Mouse (Mus musculus) myocyte (in vitro differentiated cells): ENCODE data around the gene Foxs1. TPM values are rescaled to one million over a fixed set of nuclear protein-coding genes. Genes with fewer than 3 reads are reported as not detected.

Source experiments
- H3K27me3 ChIP-seq: one replicate; pipeline ENCODE4 v1.6.1; 2011; ENCODE audit not compliant: control insufficient read depth, insufficient read depth, insufficient read length
- H3K36me3 ChIP-seq: one replicate; pipeline ENCODE4 v1.6.1; 2011; ENCODE audit not compliant: control insufficient read depth, insufficient read depth
- H3K4me2 ChIP-seq: one replicate; pipeline ENCODE4 v1.6.1; 2011; ENCODE audit warnings: low read depth, control low read depth
- H3K4me3 ChIP-seq: one replicate; pipeline ENCODE4 v1.5.1; 2011; ENCODE audit warnings: mild to moderate bottlenecking, control low read depth, moderate library complexity
- H3K79me2 ChIP-seq: one replicate; pipeline ENCODE4 v1.6.1; 2011; ENCODE audit not compliant: control insufficient read depth, insufficient read depth
- H3ac ChIP-seq: one replicate; pipeline ENCODE4 v1.6.1; 2011; ENCODE audit not compliant: control insufficient read depth, insufficient read length
- CEBPB ChIP-seq: IDR thresholded peaks from 2 replicates; pipeline ENCODE4 v1.6.1; 2011; ENCODE audit warnings: mild to moderate bottlenecking, moderate library complexity; ENCODE audit not compliant: poor library complexity, insufficient read depth, severe bottlenecking
- E2F4 ChIP-seq: IDR thresholded peaks from one replicate; pipeline ENCODE4 v1.6.1; 2011; ENCODE audit warnings: mild to moderate bottlenecking, control low read depth, moderate library complexity; ENCODE audit not compliant: insufficient read depth
- MAX ChIP-seq: IDR thresholded peaks from one replicate; pipeline ENCODE4 v1.6.1; 2011; ENCODE audit warnings: low read depth, mild to moderate bottlenecking, control low read depth
- MYOD1 ChIP-seq, 3 experiments: IDR thresholded peaks; one replicate each; pipeline ENCODE4 v1.6.1; 2011; ENCODE audit warnings: control low read depth in 2 of 3, low read depth in 2 of 3, mild to moderate bottlenecking in 2 of 3, moderate library complexity in 1 of 3; ENCODE audit not compliant: insufficient read length in 2 of 3, control insufficient read depth in 1 of 3
- MYOG ChIP-seq, 3 experiments: IDR thresholded peaks; one replicate each; pipeline ENCODE4 v1.6.1; 2011; ENCODE audit warnings: control low read depth in 2 of 3, low read depth in 2 of 3, mild to moderate bottlenecking in 2 of 3; ENCODE audit not compliant: insufficient read length in 2 of 3, control insufficient read depth in 1 of 3, insufficient read depth in 1 of 3
- POLR2A ChIP-seq: IDR thresholded peaks from one replicate; pipeline ENCODE4 v1.6.1; 2011; ENCODE audit warnings: low read depth, mild to moderate bottlenecking, control low read depth, moderate library complexity; ENCODE audit not compliant: insufficient read length
- POLR2AphosphoS2 ChIP-seq: IDR thresholded peaks from one replicate; pipeline ENCODE4 v1.6.1; 2011; ENCODE audit warnings: low read depth, control low read depth; ENCODE audit not compliant: insufficient read length
- REST ChIP-seq: IDR thresholded peaks from one replicate; pipeline ENCODE4 v1.6.1; 2011; ENCODE audit warnings: mild to moderate bottlenecking, control low read depth, moderate library complexity; ENCODE audit not compliant: insufficient read depth, insufficient read length
- SRF ChIP-seq: IDR thresholded peaks from one replicate; pipeline ENCODE4 v1.6.1; 2011; ENCODE audit warnings: low read depth; ENCODE audit not compliant: control insufficient read depth, insufficient read length
- TCF12 ChIP-seq: IDR thresholded peaks from one replicate; pipeline ENCODE4 v1.6.1; 2011; ENCODE audit warnings: mild to moderate bottlenecking, control low read depth; ENCODE audit not compliant: poor library complexity, insufficient read depth, severe bottlenecking
- TCF3 ChIP-seq: IDR thresholded peaks from one replicate; pipeline ENCODE4 v1.6.1; 2011; ENCODE audit warnings: low read depth, control low read depth; ENCODE audit not compliant: insufficient read length
- USF1 ChIP-seq: IDR thresholded peaks from one replicate; pipeline ENCODE4 v1.6.1; 2011; ENCODE audit warnings: low read depth, mild to moderate bottlenecking, control low read depth, moderate library complexity
- polyA plus RNA-seq: library from polyadenylated mRNA; unstranded; fragments of >200 nt; fragmentation: generic; extraction: Trizol; gene quantifications from one replicate; pipeline ENCODE4 v1.2.1, GENCODE M21; 2012; ENCODE audit warnings: missing spikeins

Gene Foxs1
- polyA plus RNA-seq, 1 experiment, result 31.3 TPM

DNA sequence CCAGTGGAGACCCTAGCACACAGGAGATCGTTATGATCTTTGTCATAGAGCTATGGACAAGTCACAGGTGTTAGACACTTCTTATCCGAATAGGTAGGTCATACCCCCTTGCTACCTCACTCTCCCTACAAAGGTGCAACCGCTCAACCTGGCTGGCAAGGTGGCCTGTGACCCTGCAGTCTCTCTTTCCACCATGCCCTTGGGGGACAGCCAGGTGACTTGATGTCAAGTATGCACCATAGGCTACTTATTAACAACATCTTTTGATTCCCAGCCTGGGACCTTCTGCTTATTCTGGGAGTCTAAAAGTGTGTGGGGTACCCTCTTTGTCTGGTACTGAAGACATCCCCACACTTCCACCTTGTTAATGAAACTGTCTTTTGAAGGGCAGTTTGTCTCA lies 25.1 kb upstream of the Foxs1 start:
- peaks cover 58% of the 10 kb centered on the region for H3K27me3 ChIP-seq
- no peaks in the 10 kb centered on the region for H3K36me3 ChIP-seq
- TF ChIP-seq MAX (no peak), MYOD1 (IDR thresholded peaks at IDR 0.05; ENCODE audit: control insufficient read depth in 1 of 3, insufficient read length in 2 of 3, low read depth in 2 of 3) (no peak), CEBPB (no peak), POLR2A (no peak), TCF3 (no peak), POLR2AphosphoS2 (no peak), TCF12 (no peak), REST (no peak), MYOG (IDR thresholded peaks at IDR 0.05; ENCODE audit: control insufficient read depth in 1 of 3, insufficient read depth in 1 of 3, insufficient read length in 2 of 3, low read depth in 2 of 3) (no peak), USF1 (no peak), E2F4 (no peak), SRF (no peak)

DNA sequence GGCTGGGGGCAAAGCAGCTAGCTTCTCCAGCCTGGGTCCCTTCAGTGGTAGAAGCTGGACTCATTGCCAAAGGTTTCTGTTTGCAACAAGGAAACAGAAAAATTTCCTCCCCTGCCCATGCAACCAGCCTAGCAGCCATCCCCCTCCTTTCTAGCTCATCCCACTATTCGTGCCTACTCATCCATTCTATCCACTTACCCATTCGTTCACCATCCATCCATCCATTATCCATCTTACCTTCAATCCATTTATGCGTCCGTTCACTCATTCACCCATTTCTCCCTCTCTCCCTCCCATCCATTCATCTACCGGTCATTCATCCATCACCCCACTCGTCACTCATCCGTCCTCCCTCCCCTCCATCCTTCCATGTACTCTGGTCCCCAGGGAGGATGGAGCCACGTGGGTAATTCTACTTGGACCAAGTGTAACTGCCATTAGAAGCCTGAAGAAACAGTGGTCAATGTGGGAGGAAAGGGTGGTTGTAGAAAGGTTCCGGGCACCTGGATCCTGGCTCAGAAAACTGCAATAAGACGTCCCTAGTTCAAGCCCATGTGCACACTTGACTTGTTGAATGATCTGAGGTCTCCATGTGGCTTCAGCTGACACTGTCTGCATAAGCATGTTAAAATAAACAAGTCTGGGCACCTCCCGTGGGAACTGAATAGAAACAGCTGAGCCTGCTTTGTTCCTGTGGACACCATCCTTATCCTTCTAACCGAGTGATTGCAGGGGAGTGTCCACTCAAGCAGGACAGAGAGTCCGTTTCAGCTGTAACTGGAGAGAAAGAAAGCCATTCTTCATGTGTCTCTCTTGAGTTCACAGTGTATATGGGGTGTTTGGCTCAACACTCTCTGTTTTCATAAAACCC lies 19.1 kb upstream of the Foxs1 start:
- H3K36me3 ChIP-seq, result no peaks in the 10 kb centered on the region
- H3K79me2 ChIP-seq, result no peaks in the 10 kb centered on the region
- no peak overlapping the region for H3ac ChIP-seq
- peak overlapping the region; percentile 18 for H3K4me2 ChIP-seq
- no peak overlapping the region for H3K4me3 ChIP-seq
- TF ChIP-seq E2F4, result no peak
- no peak for TF ChIP-seq POLR2A
- no peak for TF ChIP-seq MYOG (IDR thresholded peaks at IDR 0.05; ENCODE audit: control insufficient read depth in 1 of 3, insufficient read depth in 1 of 3, insufficient read length in 2 of 3, low read depth in 2 of 3)
- H3K27me3 ChIP-seq, result peaks cover 69% of the 10 kb centered on the region

More for the DNA sequence above, 25.1 kb upstream of the Foxs1 start:
- no peak overlapping the region for H3ac ChIP-seq
- H3K4me3 ChIP-seq, result no peak overlapping the region
- H3K4me2 ChIP-seq, result no peak overlapping the region
- H3K79me2 ChIP-seq, result no peaks in the 10 kb centered on the region

DNA sequence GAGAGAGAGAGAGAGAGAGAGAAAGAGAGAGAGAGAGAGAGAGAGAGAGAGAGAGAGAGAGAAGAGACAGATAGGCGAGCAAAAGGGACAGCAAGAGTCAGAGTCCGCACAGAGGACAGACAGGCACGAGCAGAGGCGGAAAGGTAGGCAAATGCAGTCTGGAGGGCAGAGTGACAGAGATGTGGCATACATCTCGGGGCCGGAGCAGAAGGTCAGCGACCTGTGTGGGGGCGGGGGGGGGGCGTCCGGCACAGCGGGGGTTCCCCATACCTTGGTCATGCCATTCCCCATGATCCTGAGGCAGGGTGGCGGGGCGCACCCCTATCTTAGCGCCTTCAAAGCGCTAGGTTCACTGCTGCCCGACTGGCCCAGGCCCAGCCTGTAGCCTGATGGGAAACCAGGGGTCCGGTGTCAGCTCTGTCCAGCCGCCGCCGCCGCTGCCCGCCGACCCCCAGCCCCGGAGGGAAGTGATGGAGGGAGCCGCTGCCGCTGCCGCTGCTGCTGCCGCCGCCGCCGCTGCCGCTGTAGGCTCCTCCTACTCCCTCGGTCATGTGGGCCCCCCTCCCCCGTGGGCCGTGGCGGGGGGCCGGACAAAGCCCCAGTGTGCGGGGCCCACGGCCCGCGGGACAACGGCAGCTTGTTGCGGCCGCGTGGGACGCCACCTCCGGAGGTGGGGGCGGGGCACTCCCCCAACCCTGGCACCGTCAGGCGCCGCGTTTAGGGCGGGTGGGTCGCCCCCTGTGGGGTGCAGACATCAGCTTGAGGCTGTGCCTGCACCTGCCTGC lies 18.2 kb upstream of the Foxs1 start, which contains the start of gene Dusp15:
Gene Dusp15, minus strand, starts transcription at position 634 of the 785 bp plus-strand sequence.
- peaks cover 70% of the 10 kb centered on the region for H3K27me3 ChIP-seq
- TF ChIP-seq TCF3 (no peak), E2F4 (no peak), MAX (no peak), SRF (no peak), CEBPB (no peak), MYOD1 (IDR thresholded peaks at IDR 0.05; ENCODE audit: control insufficient read depth in 1 of 3, insufficient read length in 2 of 3, low read depth in 2 of 3) (no peak), REST (no peak), MYOG (IDR thresholded peaks at IDR 0.05; ENCODE audit: control insufficient read depth in 1 of 3, insufficient read depth in 1 of 3, insufficient read length in 2 of 3, low read depth in 2 of 3) (no peak), POLR2A (no peak)
- H3K79me2 ChIP-seq, result no peaks in the 10 kb centered on the region
- H3K4me2 ChIP-seq, result peak within 1 kb of the TSS; percentile 18
- H3K4me3 ChIP-seq, result no peak within 1 kb of the TSS
- H3K36me3 ChIP-seq, result no peaks in the 10 kb centered on the region
- H3ac ChIP-seq, result no peak within 1 kb of the TSS

DNA sequence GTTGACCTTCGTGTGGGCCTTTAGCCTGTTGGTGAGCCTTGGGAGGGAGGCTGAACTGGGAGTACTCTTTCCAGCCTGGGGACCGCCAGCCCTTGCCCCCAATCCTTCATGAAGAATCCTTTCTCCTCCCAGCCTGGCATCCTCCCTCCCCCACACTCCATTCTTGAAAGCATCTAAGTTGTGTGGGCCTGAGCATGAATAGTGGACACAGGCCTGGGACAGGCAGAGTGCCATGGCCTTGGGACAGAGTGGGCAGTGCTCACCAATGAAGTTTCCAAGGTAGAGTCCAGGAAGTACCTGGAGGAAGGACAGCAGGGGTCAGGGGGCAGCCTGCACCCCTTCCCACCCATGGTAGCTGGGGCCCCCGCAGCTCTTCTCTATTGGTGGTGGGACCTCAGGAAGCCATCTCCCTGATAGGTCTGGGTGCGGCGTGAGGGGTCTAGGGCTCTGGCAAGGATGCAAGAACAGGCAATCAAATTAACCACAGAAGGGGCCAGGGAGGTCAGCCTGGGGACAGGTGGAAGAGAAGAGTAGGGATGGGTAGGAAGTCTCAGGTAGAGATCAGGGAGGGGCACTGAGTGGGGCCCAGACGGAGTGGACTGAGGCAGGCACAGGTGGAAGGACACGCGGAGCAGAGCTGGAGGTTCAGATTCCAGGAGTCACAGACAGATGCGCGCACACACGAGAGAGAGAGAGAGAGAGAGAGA lies 17.5 kb upstream of the Foxs1 start:
- Histone ChIP-seq H3K4me2 (no peak overlapping the region), H3K36me3 (no peaks in the 10 kb centered on the region), H3ac (no peak overlapping the region), H3K27me3 (peaks cover 70% of the 10 kb centered on the region), H3K79me2 (no peaks in the 10 kb centered on the region), H3K4me3 (no peak overlapping the region)
- TF ChIP-seq E2F4 (no peak), TCF3 (no peak), CEBPB (no peak), POLR2AphosphoS2 (no peak), MYOD1 (IDR thresholded peaks at IDR 0.05; ENCODE audit: control insufficient read depth in 1 of 3, insufficient read length in 2 of 3, low read depth in 2 of 3) (no peak), POLR2A (no peak)
